Mouse (Mus musculus): Measurements from ENCODE around the gene Upb1.

DNA sequence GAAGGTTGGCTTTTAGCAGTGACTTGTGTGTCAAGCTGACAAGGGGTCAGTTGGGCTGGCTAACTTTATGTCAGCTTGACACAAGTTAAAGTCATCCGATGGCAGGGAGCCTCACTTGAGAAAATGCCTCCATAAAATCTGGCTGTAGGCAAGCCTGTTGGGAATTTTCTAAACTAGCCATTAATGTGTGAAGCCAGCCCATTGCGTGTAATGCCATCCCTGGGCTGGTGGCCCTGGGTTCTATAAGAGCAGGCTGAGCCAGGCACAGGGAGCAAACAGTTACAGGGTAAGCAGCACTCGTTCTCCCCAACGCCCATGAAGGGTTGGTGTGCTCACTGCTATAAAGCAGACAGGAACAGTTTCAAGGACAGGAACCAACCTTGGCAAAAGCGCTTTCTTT is 81.4 kb downstream of the Upb1 start:
- TF ChIP-seq POLR2A (IDR thresholded peaks at IDR 0.05; ENCODE audit: insufficient read depth, low read depth, low read length), result no peak
- TF ChIP-seq CTCF (IDR thresholded peaks at IDR 0.05; ENCODE audit: insufficient read depth, low read depth, low read length), result no peak
